Mouse (Mus musculus): ENCODE results near the gene Fam131b.

Fam131b gene

GRCm38 (mm10) chr6:42324482-42325267 is at the start of gene Fam131b:
Fam131b (minus strand) TSS chr6:42324643.
- DNase-seq = peak; percentile 25

DNA sequence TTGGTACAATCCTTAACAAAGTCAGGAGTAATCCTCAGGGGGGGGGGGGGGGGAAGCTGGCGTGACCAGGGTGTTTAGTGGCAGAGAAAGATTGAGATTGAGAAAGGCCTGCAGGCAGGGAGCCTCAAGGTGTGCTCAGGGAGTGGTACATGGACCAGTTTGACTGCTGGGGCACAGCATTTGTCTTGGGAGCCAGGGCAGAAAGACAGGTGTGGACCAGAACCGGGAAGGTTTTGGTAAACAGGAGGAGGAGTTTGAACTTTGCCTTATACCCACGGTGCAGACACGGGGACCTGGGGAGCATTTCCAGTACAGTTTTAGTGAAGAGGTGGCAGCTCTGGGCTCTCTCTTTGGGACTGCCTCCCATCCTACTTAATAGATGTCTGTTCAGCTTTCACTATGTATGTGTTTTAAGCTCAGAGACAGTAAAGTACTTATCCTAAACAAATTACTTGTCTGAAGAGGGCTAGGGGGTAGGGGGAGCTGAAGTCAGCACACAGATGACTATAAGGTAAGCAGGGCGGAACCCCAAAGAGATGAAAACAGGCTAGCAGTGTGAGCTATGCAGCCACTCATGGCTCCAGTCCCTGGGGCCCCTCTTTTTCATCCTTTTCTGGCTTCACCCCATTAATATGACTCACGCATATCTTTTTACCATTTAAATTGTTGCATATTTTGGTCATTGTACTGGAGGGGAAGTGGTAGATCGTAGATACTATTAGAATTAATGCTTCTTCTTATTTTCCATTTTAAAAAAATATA is 49.4 kb upstream of the Fam131b start:
- DNase-seq = no peak

DNA sequence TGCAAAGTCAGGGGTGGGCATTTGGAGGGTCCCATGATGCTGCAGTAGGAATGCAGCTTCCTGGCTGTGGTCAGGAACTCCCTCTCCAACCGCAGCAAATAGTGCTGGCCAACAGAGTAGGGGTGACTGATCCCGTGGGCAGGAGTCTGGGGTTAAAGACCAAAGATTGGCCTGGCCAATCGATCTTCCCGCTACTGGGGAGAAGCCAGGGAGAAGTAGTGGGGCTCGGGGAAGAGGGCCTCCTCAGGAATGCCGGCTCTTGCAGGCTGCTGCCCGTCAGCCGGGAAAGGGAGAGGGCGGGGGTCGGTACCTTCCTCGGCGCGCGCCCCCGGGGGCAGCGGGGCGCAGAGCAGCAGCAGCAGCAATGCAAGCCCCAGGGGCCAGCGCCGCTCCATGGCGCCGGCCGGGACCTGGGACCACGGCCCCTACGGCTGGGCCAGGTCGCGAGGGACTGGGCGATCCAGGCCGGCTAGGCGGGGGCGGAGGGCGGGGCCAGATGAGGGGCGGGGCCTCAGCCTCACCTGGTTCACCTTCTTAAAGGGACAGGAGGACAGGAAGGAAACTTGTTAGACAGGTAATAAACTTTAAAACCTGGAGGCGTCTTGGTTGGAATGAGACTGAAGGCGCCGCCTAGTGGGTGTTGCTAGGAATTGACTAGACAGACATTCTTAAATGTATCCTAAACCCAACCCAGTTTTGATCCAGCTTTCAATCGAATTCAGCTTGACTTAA is 48.5 kb upstream of the Fam131b start, which contains the start of gene Epha1:
Gene Epha1 (minus strand): TSS at position 453 of the 732 bp plus-strand sequence.
- peak; percentile 81 for DNase-seq

GRCm38 (mm10) chr6:42372421-42372815 is 48.0 kb upstream of the Fam131b start:
- no peak for DNase-seq

GRCm38 (mm10) chr6:42372001-42372400 is 47.6 kb upstream of the Fam131b start:
- DNase-seq = no peak

DNA sequence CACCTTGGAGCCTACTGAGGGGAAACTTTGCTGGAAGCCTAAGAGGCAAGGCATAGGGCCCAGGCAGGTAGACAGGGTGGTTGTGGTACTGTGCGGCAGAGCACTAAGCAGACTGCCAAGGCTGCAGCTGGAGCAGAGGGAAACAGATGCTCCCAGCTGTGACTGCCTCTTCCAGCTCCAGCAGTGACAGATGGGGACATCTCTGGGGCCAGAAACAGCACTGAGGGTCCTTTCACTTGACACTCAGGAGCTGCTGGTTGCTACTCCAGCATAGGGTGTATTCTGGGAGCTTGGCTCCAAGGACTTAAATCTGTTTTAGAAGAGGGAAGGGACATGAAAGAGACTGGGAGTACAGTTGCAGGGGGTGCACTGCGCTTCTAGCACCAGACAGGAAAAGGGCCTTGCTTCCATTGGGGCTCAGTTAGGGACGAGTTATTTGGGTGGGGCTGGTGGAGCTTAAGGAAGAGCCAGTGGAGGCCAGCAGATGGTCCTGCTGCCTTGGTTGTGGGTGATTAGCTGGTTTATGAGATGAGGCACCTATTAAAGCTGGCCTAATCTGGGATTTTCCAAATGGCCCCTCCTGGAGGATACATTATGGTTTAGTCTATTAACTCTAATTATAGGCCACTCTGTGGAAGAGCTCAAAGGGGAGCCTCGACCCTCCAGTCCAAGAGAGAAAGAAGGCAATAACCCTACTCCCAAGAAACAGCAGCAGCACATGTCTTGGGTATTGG is 46.4 kb upstream of the Fam131b start:
- DNase-seq = no peak

GRCm38 (mm10) chr6:42369870-42370269 is 45.4 kb upstream of the Fam131b start:
- no peak for DNase-seq

- DNase-seq = no peak
Measured at GRCm38 (mm10) chr6:42365215-42365614, 40.8 kb upstream of the Fam131b start.

- DNase-seq = no peak
Measured at GRCm38 (mm10) chr6:42364607-42365006, 40.2 kb upstream of the Fam131b start.

GRCm38 (mm10) chr6:42364066-42364465 is 39.6 kb upstream of the Fam131b start:
- DNase-seq = no peak

DNA sequence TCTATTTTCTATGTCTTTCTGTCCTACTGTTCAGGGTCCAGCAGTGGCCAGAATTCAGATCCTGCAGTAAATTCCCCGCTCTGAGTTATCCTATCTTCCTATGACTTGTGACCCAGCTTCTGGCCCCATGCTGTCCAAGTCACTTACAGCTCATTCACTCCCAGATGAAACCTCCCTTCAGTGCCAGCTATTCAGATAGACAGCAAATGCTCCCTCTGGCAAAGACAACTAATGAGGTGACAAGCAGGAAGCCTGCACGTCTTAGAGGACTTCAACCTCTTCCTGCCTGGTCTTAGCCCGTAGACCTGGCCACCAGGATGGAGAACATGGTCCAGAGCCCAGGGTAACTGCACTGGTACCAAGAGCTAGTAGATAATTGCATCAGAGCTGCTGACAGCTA is 38.5 kb upstream of the Fam131b start:
- no peak for DNase-seq

DNA sequence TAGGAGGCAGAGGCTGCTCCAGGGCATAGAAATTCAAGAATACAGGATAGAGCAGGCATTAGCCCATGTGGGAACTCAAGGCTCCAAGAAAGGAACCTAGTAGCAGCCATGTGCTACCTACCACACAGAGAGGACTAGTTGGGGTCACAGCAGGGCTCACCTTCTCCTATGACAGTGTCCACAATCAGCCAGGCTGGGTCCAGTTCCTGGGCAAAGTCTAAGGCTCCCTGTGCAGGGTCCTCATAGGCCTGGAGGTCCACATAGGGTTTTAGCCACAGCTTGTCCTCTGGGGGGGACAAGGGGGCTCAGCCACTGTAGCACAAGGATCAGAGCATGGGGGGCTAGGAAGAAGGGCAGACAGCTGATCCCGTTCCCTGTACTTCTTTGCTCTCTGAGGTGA is 38.1 kb upstream of the Fam131b start:
- DNase-seq = no peak

GRCm38 (mm10) chr6:42362074-42362473 is 37.6 kb upstream of the Fam131b start:
- DNase-seq = no peak

- no peak for DNase-seq
Measured at GRCm38 (mm10) chr6:42361041-42361895, 36.8 kb upstream of the Fam131b start.

GRCm38 (mm10) chr6:42360231-42360840 is 35.9 kb upstream of the Fam131b start:
- DNase-seq = no peak

GRCm38 (mm10) chr6:42359364-42360147 is 35.1 kb upstream of the Fam131b start:
- DNase-seq = no peak

DNA sequence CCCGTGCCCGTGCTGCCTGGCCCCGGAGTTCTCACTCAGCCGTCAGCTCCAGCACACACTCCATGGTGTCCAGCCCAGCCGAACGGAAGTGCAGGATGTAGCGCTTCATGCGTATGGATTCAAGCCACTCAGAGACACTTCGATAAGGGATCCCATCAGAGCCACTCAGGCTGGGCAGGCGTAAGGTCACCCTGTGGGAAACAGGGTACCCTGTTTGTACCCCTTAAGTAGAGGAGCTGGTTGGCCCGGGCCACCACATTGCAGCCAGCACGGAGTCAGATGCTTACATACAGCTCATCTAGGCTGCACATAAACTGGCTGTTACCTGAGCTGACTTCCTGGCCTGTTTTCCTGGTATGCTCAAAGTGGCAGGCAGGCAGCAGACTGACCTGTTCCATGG is 34.5 kb upstream of the Fam131b start:
- DNase-seq = no peak

- no peak for DNase-seq
Measured at GRCm38 (mm10) chr6:42357901-42358300, 33.5 kb upstream of the Fam131b start.

DNA sequence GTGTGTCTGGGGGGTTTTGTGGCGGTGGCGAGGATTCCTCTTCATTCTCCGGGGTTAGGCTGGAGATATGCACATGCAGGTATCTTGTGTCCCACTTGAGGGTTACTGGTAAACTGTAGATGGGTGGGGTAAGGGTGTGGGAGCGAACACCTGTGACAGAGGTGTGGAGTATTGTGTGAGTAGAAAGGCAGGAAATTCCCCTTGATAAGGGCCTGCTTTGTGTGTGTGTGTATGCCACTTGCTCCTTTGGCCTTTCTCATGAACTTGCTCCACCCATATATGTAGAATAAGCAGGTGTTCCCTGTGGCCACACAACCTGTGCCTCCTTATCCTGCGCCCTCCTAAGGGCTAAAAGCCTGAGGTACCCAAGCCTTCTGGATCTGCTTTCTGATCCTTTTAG is 32.5 kb upstream of the Fam131b start:
- DNase-seq = no peak

Measured in kidney, postnatal 14 days (tissue).